Mouse (Mus musculus): ENCODE results near the gene Tenm2.

GRCm38 (mm10) chr11:37031305-37032055 lies 204.3 kb downstream of the Tenm2 start:
- TF ChIP-seq GATA1 (IDR thresholded peaks at IDR 0.05; ENCODE audit: borderline replicate concordance, low read length) (no peak), FLI1 (IDR thresholded peaks at IDR 0.05; ENCODE audit: low read length) (no peak)
